Mouse (Mus musculus) heart, embryonic 15.5 days (tissue): ENCODE measurements at regions not wholly inside any gene's neighbourhood (a gene's known extent, or its start where the extent isn't known, plus 50 kb on each side); places are given as distances from the start of the nearest gene placed in this dataset.
A peak's percentile ranks its signal among the peaks of the same experiment; 100 is the strongest.

ENCODE experiments used
- ATAC-seq: fragments of 200-750 bp; cut with Nextera tagmentation; replicated peaks from 2 replicates; pipeline ENCODE4 v1.8.0; 2017; ENCODE audit warnings: low read depth, moderate TSS enrichment; ENCODE audit not compliant: insufficient number of reproducible peaks, insufficient read depth, low FRiP score
- H3K27ac ChIP-seq: fragments of 300-500 bp; sonication (generic); 2 replicates; pipeline ENCODE4 v1.5.1; 2015; ENCODE audit warnings: mild to moderate bottlenecking, inconsistent platforms
- H3K27me3 ChIP-seq: fragments of 300-500 bp; sonication (generic); 2 replicates; pipeline ENCODE4 v1.6.1; 2015; ENCODE audit warnings: inconsistent platforms
- H3K36me3 ChIP-seq: fragments of 300-500 bp; sonication (generic); 2 replicates; pipeline ENCODE4 v1.6.1; 2015; ENCODE audit warnings: mild to moderate bottlenecking, inconsistent platforms
- H3K4me1 ChIP-seq: fragments of 300-500 bp; sonication (generic); replicated peaks from 2 replicates; pipeline ENCODE4 v1.6.1; 2015; ENCODE audit warnings: inconsistent platforms
- H3K4me2 ChIP-seq: fragments of 300-500 bp; sonication (generic); 2 replicates; pipeline ENCODE4 v1.6.1; 2015; ENCODE audit warnings: inconsistent platforms, mild to moderate bottlenecking, moderate library complexity
- H3K4me3 ChIP-seq: fragments of 300-500 bp; sonication (generic); 2 replicates; pipeline ENCODE4 v1.5.1; 2015; ENCODE audit warnings: mild to moderate bottlenecking, inconsistent platforms
- H3K9ac ChIP-seq: fragments of 300-500 bp; sonication (generic); 2 replicates; pipeline ENCODE4 v1.6.1; 2015; ENCODE audit warnings: mild to moderate bottlenecking, inconsistent platforms
- H3K9me3 ChIP-seq: fragments of 300-500 bp; sonication (generic); replicated peaks from 2 replicates; pipeline ENCODE4 v1.6.1; 2016; ENCODE audit warnings: inconsistent platforms
- WGBS: fragments of 180-500 bp; shearing (Covaris S2); methylation state at CpG from one replicate; pipeline ENCODE4 v1.1.7; 2015; ENCODE audit warnings: mixed read lengths; 5-methylcytosine and 5-hydroxymethylcytosine counted together

- no peaks in the 10 kb centered on the region for H3K4me1 ChIP-seq
- ATAC-seq: no peak
- WGBS: 46% methylated on average over 4 of the region's 4 CpGs
- no peak overlapping the region for H3K4me2 ChIP-seq
- H3K9me3 ChIP-seq: no peaks in the 10 kb centered on the region
- no peak overlapping the region for H3K9ac ChIP-seq
- no peaks in the 10 kb centered on the region for H3K27me3 ChIP-seq
- H3K27ac ChIP-seq: no peak overlapping the region
- H3K36me3 ChIP-seq: no peaks in the 10 kb centered on the region
- H3K4me3 ChIP-seq: no peak overlapping the region
Measured at GRCm38 (mm10) chr10:118973324-118973723, 103.3 kb upstream of the Dyrk2 start.

GRCm38 (mm10) chr10:118972626-118973025 is 102.6 kb upstream of the Dyrk2 start:
- Histone ChIP-seq H3K27ac (no peak overlapping the region), H3K27me3 (no peaks in the 10 kb centered on the region), H3K36me3 (no peaks in the 10 kb centered on the region), H3K4me1 (no peaks in the 10 kb centered on the region), H3K4me3 (no peak overlapping the region), H3K9ac (no peak overlapping the region), H3K4me2 (no peak overlapping the region), H3K9me3 (no peaks in the 10 kb centered on the region)
- 87% methylated on average over 4 of the region's 4 CpGs for WGBS
- no peak for ATAC-seq

GRCm38 (mm10) chr10:118970457-118971175 is 100.6 kb upstream of the Dyrk2 start:
- H3K9ac ChIP-seq: no peak overlapping the region
- no peaks in the 10 kb centered on the region for H3K4me1 ChIP-seq
- ATAC-seq: no peak
- no peaks in the 10 kb centered on the region for H3K27me3 ChIP-seq
- no peaks in the 10 kb centered on the region for H3K36me3 ChIP-seq
- 83% methylated on average over 14 of the region's 14 CpGs for WGBS
- no peak overlapping the region for H3K4me2 ChIP-seq
- H3K4me3 ChIP-seq: no peak overlapping the region
- H3K27ac ChIP-seq: no peak overlapping the region
- H3K9me3 ChIP-seq: no peaks in the 10 kb centered on the region

- H3K27me3 ChIP-seq: no peaks in the 10 kb centered on the region
- ATAC-seq: no peak
- no peaks in the 10 kb centered on the region; the same call in 1 of the 2 replicates for H3K4me1 ChIP-seq
- no peak overlapping the region for H3K4me2 ChIP-seq
- H3K9me3 ChIP-seq: no peaks in the 10 kb centered on the region
- no peak overlapping the region for H3K9ac ChIP-seq
- no peak overlapping the region for H3K27ac ChIP-seq
- H3K4me3 ChIP-seq: no peak overlapping the region
- no peaks in the 10 kb centered on the region for H3K36me3 ChIP-seq
- 64% methylated on average over 7 of the region's 7 CpGs for WGBS
Measured at GRCm38 (mm10) chr10:118961713-118962181, 91.7 kb upstream of the Dyrk2 start.

- no peak overlapping the region for H3K27ac ChIP-seq
- no peaks in the 10 kb centered on the region; the same call in 1 of the 2 replicates for H3K4me1 ChIP-seq
- H3K4me2 ChIP-seq: no peak overlapping the region
- peaks cover 6% of the 10 kb centered on the region for H3K27me3 ChIP-seq
- H3K4me3 ChIP-seq: no peak overlapping the region
- H3K36me3 ChIP-seq: no peaks in the 10 kb centered on the region
- 55% methylated on average over 6 of the region's 6 CpGs for WGBS
- no peak for ATAC-seq
- H3K9me3 ChIP-seq: no peaks in the 10 kb centered on the region
- no peak overlapping the region for H3K9ac ChIP-seq
Measured at GRCm38 (mm10) chr10:118960076-118960475, 90.1 kb upstream of the Dyrk2 start.

- Histone ChIP-seq H3K27me3 (peaks cover 6% of the 10 kb centered on the region), H3K4me3 (no peak overlapping the region), H3K4me1 (no peaks in the 10 kb centered on the region; the same call in 1 of the 2 replicates), H3K36me3 (no peaks in the 10 kb centered on the region), H3K27ac (no peak overlapping the region), H3K4me2 (no peak overlapping the region), H3K9me3 (no peaks in the 10 kb centered on the region), H3K9ac (no peak overlapping the region)
- 77% methylated on average over 8 of the region's 8 CpGs for WGBS
- no peak for ATAC-seq
Measured at GRCm38 (mm10) chr10:118959623-118960022, 89.6 kb upstream of the Dyrk2 start.

- no peak overlapping the region for H3K4me3 ChIP-seq
- ATAC-seq: no peak
- WGBS: 81% methylated on average over 9 of the region's 9 CpGs
Measured at GRCm38 (mm10) chr10:118956352-118956751, 86.3 kb upstream of the Dyrk2 start.

GRCm38 (mm10) chr10:118953440-118953839 is 83.4 kb upstream of the Dyrk2 start:
- peak overlapping the region; percentile 33; the same call in 1 of the 2 replicates for H3K27ac ChIP-seq
- no peak overlapping the region for H3K4me2 ChIP-seq
- H3K4me1 ChIP-seq: peaks cover 15% of the 10 kb centered on the region
- no peaks in the 10 kb centered on the region for H3K36me3 ChIP-seq
- peaks cover 6% of the 10 kb centered on the region for H3K27me3 ChIP-seq
- H3K9me3 ChIP-seq: no peaks in the 10 kb centered on the region
- WGBS: 30% methylated on average over 6 of the region's 6 CpGs
- no peak overlapping the region for H3K9ac ChIP-seq
- no peak overlapping the region for H3K4me3 ChIP-seq
- peak; percentile 60; the same call in 1 of the 2 replicates for ATAC-seq

More at GRCm38 (mm10) chr10:118956352-118956751, 86.3 kb upstream of the Dyrk2 start:
- H3K4me1 ChIP-seq: peaks cover 15% of the 10 kb centered on the region
- no peak overlapping the region for H3K9ac ChIP-seq
- no peak overlapping the region for H3K4me2 ChIP-seq
- no peak overlapping the region for H3K27ac ChIP-seq
- H3K9me3 ChIP-seq: no peaks in the 10 kb centered on the region
- H3K27me3 ChIP-seq: peaks cover 6% of the 10 kb centered on the region
- H3K36me3 ChIP-seq: no peaks in the 10 kb centered on the region

- ATAC-seq: no peak
- peaks cover 6% of the 10 kb centered on the region for H3K27me3 ChIP-seq
- WGBS: 88% methylated on average over 9 of the region's 9 CpGs
Measured at GRCm38 (mm10) chr10:118952756-118953155, 82.7 kb upstream of the Dyrk2 start.

GRCm38 (mm10) chr10:118947724-118948123 is 77.7 kb upstream of the Dyrk2 start:
- 48% methylated on average over 6 of the region's 6 CpGs for WGBS
- Histone ChIP-seq H3K4me1 (peaks cover 14% of the 10 kb centered on the region), H3K9me3 (no peaks in the 10 kb centered on the region), H3K36me3 (no peaks in the 10 kb centered on the region), H3K9ac (no peak overlapping the region), H3K27ac (peak overlapping the region; percentile 39), H3K4me3 (no peak overlapping the region), H3K4me2 (peak overlapping the region; percentile 8; the same call in 1 of the 2 replicates), H3K27me3 (no peaks in the 10 kb centered on the region)
- 0 out of 2 replicates have a peak, but pooled peaks have one; percentile 27 for ATAC-seq

More at GRCm38 (mm10) chr10:118952756-118953155, 82.7 kb upstream of the Dyrk2 start:
- no peaks in the 10 kb centered on the region for H3K9me3 ChIP-seq
- no peak overlapping the region for H3K4me3 ChIP-seq
- H3K27ac ChIP-seq: 0 out of 2 replicates have a peak overlapping the region, but pooled peaks have one; percentile 33
- H3K4me2 ChIP-seq: no peak overlapping the region
- H3K4me1 ChIP-seq: peaks cover 19% of the 10 kb centered on the region
- no peak overlapping the region for H3K9ac ChIP-seq
- H3K36me3 ChIP-seq: no peaks in the 10 kb centered on the region

- WGBS: 53% methylated on average over 9 of the region's 9 CpGs
- no peaks in the 10 kb centered on the region for H3K9me3 ChIP-seq
- no peaks in the 10 kb centered on the region for H3K36me3 ChIP-seq
- peak overlapping the region; percentile 8; the same call in 1 of the 2 replicates for H3K4me2 ChIP-seq
- no peak overlapping the region for H3K4me3 ChIP-seq
- H3K4me1 ChIP-seq: peaks cover 14% of the 10 kb centered on the region
- H3K27me3 ChIP-seq: no peaks in the 10 kb centered on the region
- H3K27ac ChIP-seq: peak overlapping the region; percentile 39; the same call in 1 of the 2 replicates
- H3K9ac ChIP-seq: no peak overlapping the region
- ATAC-seq: peak; percentile 55; the same call in 1 of the 2 replicates
Measured at GRCm38 (mm10) chr10:118947016-118947674, 77.1 kb upstream of the Dyrk2 start.
